Mouse (Mus musculus) heart, adult 11 months (tissue): ENCODE data around the gene Ctsll3.

Experiments
- DNase-seq: peaks from one replicate; pipeline ENCODE4 v3.0.0; 2022

The Ctsll3 gene

DNA sequence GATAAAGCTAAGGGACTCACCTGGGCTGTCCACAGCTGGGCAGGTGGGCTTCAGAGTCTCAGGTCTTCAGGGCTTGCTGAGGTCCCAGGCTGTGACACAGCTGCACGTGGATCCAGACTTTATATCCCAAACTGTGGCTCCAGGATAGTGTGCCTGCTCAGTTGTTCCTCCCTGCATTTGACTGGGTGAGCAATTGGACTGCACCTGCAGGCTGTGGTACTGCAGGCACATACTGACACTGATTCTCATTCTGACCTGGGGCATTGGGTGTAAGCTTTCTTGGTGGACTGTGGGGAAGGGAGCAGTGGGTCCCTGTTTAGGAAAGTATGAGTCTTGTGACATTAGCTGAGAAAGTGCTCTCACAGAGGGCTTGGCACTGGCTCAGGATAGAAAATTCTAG lies at the start of gene Ctsll3:
Gene Ctsll3, minus strand, starts transcription at position 101 of the 400 bp plus-strand sequence.
- DNase-seq: no peak

DNA sequence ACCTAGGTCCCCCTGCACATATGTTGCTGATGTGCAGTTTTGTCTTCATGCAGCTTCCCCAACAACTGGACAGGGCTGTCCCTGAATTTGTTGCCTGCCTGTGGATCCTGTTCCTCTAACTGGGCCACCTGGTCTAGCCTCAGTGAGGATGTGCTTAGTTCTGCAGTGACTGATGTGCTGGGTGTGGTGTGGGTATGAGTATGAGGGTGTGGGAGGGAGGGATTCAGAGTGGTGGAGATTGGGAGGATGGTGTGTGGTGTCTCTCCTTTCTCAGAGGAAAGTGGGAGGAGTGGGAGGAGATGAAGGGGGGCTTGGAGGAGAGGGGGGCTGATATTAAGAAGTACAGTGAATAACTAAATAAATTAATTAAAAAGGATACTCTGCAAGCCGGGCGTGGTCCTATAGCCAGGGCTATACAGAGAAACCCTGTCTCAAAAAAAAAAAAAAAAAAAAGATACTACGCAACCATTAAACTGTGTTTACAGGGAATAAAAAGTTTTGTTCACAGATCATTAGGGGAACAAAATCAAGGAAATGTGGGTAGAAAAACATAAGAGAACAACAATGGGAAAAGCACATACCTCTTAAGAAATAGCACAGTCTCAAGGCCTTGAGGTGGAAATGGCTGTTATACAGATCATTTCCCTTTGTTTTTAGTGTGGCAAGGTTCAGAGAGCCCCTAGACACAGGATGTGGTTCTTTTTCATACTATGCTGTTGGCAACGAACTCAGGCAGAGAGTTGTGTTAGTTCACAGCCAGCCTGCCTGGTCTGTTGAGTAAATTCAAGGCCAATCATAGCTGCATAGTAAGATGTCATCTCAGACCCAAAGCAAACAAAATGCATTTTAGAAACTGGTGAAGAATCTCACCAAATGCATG lies 45.8 kb upstream of the Ctsll3 start:
- peak; percentile 96 for DNase-seq

DNA sequence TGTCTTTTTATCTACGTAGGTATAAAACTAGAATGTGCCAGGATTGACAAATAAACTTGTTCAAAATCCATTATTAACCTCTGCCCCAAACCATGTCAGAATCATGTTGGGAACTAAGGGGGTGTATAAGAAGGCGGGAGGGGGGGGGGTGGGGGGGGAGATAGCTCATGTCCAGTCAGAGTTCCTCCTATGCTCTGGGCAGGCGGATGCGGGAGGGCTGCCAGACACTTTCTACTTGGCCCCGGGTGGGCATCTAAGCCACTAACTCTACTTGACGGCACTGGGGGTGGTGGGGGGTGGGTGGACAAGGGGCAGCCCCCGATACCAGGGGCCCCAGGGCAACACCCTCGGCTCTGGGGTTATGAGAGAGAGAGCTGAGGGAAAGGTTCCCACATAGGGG lies 40.5 kb upstream of the Ctsll3 start:
- peak; percentile 84 for DNase-seq

DNA sequence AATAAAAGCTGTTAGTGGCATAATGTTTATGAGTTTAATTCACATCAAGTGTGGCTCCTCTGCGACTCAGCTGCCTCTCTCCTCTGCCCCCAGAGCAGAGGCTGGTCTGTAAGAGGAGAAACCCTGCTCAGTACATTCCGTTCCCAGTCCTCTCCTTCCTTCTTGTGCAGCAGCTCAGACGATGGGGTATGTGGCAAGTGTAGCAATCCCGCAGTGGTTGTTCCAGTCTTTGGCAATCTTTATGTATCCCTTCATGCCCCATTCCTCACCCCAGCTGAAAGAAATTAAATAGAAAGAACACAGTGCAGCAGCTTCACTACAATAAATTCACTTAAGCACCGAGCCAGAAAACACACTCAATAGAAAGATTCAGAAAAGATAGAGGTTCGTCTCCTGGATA lies 40.1 kb upstream of the Ctsll3 start:
- DNase-seq: no peak

DNA sequence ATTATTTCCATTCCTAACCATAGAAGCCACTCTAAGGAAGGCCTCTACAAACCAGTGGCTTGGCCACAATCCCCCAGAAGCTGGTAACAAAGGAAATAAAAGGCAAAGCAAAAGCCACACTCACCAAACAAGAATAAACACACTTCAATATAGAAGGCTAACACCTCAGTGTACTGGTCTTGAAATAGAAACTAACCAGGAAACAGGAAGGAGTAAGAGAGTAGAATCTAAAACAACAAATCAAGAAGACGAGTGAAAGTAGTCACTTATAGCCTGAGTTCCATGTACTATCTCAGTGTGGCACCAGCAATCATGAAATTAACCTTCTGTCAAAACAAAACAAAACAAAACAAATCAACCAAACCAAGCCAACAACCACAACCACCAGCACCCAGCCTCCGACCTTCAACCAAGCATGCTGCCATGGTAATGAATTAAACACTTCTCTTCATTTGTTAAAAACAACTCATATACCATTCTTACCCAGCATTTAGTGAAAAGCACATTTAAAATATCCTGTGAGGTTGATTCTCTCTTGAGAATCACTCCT lies 36.8 kb upstream of the Ctsll3 start:
- DNase-seq: no peak

DNA sequence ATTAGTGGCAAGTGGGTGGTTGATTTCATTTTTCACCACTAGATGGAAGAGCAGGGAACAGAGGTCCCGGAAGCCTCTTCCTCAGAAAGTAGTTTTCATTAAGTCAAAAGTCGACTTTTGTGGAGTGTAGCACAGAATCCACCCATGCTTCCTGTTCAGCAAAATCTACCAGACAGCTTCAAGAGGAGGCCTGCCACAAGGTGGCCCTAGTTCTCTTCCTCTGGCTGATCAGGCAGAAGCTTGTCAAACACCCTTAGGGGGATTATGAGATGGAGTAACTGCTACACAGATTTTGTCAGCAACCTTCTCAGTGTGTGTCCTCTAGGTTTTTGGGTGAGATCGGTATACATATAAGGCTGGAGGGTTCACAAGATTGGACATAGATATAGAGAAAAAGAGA lies 23.4 kb upstream of the Ctsll3 start:
- peak; percentile 94 for DNase-seq

DNA sequence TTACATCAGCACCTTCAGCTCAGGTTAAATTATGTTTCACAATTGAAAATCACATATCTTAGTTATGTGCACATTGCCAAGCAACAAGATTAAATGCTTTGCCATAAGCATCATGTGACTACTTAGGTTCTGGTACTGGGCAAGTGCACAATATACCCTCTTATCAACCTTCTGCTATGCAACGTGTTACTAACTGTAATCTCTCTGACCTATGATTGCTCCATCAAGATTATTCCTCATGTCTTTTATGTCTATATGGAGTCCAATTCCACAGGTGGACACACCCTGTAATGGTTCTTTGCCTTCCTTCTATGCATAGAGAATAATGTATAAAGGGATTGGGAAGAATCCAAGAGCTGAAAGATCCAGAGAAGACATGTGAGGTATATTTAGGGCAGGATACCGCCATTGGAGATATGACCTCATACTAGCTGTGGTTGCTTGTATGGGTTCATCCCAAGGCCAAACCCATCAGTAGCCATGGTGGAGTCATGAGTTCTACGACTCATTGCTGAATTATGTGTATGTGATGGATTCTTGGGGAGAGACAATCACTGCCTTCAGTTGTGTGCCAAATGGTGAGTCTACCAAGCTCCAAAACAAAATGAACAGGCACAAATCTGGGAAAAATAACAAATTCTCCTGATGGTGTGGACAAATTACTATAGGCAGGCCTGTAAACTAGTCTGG lies 18.0 kb upstream of the Ctsll3 start:
- no peak for DNase-seq

DNA sequence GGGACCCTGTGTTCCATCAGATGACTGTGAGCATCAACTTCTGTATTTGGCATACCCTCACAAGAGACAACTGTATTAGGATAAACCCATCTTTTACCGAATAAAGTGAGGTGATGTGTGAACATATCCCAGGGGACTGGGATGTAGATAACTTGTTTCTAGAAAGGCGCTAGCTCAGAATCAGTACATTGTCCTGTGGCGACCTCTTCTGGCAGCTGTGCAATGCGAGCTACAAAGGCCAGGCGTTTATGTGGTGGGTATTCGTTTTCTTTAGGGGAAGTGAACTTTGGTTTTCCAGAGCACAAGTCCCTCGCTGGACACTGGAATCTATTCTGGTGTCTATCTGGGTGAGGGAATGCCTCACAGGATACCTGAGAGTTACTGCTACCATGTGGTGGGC lies 16.8 kb upstream of the Ctsll3 start:
- DNase-seq: no peak

DNA sequence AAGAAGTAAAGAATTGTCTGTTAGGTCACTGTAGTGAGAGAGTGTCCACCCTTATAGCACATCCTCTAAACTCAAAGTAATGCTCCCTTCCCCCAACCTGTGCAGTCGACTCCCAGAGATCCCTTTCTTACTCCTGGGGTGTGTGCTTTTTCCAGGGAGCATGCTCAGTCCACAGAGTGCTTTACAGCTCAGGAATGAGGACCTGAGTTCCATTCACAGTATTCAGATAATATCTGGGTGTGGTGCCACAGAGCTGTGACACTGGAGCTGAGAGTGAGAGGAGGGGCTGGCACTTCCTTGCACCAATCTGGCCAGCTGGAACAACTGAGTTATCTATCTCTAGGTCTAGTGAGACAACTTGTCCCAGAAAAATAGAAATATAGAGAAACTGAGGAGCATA lies 11.1 kb upstream of the Ctsll3 start:
- peak; percentile 88 for DNase-seq

DNA sequence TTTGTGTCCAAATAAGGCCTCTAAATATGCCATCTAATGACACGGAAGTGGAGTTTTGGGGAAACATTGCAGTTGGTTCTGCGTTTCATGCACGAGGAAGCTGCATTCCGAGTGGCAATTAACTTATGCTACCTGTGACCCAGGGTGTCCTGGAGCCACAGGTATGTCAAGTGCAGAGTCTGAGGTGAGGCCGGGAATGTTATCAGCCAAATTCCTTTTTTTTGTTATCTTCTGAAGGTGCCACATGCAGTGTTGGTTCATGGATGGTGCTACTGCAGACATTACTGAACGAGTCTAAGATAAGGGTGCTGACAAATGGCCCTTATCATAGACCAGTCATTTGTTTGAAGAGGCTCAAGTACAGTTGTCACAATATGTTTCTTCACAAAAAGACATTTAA lies 10.1 kb upstream of the Ctsll3 start:
- no peak for DNase-seq

DNA sequence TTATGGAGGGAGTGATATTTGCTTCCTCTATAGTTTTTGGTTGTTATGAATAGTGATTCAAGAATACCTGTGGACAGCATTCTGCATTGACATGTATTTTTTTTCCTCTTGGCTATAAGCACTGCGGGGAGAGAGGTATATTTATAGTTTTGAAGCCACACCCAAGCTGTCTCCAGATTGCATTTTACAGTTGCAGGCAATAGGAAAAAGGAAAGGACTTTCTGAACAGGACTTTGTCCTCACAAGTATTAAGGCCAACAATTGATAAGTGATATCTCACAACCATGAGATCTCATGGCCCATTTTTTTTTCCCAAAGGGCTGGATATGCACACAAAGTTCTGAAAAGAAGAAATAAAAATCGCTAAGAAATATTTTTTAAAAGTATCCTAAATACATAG lies 7.0 kb upstream of the Ctsll3 start:
- no peak for DNase-seq

DNA sequence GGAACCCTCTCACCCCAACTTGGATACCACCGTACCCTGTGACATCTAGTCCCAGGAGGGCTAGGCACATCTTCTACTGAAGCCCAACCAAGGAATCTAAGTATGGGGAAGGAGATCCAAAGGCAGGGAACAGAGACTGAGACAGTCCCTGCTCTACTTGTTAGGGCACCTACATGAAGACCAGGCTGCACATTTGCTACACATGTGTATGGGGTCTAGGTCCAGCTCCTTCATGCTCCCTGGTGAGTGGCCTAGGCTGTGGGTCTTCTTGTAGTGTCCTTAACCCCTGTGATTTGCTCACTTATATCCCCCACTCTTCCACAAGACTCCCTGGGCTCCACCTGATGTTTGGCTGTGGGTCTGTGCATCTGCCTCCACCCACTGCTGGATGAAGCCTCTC lies 13.2 kb downstream of the Ctsll3 start:
- peak; percentile 61 for DNase-seq

DNA sequence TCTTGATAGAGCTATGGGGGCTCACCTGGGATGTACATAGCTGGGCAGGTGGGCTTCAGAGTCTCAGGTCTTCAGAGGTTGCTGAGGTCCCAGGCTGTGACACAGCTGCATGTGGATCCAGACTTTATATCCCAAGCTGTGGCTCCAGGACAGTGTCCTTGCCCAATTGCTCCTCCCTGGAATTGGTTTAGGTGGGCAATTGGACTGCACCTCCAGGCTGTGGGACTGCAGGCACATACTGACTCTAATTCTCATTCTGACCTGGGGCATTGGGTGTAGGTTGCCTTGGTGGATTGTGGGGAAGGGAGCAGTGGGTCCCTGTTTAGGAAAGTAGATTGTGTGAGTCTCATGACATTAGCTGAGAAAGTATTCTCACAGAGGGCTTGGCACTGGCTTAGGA lies 16.4 kb downstream of the Ctsll3 start, which contains the start of gene BC051665:
Gene BC051665, minus strand, starts transcription at position 101 of the 400 bp plus-strand sequence.
- peak; percentile 59 for DNase-seq

DNA sequence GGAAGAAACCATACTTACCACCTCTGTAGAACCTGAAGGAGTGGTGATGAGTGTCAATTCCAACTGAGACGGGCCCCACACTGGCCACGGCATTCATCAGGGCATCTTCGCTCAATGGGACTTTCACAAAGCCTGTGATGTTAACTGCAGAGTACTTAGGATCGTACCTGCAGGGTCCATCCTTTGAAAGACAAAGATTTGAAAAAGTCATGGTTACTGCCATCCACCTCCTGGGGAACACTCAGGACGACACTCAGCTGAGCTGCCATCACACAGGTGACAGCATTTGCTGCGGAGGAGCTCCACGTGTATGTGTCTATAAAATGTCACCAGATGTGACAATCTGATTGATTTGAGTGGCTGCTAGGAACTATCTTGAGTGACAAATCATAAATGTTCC lies 19.3 kb downstream of the Ctsll3 start:
- peak; percentile 51 for DNase-seq

DNA sequence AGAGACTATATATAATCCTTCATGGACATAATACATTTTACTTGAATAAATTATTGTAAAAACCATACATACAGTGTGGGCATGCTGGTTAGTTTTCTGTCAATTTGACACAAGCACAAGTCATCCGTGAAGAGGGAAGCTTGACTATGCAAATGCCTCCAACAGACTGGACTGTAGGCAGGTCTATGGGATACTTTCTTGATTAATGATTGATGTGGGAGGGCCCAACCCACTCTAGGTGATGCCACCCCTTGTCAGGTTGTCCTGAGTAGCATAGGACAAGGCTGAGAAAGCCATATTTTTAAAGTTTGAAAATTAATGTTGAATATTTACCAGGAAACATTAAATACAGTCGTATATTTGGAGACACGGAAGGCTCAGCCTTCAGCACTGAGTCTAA lies 22.1 kb downstream of the Ctsll3 start:
- peak; percentile 24 for DNase-seq

DNA sequence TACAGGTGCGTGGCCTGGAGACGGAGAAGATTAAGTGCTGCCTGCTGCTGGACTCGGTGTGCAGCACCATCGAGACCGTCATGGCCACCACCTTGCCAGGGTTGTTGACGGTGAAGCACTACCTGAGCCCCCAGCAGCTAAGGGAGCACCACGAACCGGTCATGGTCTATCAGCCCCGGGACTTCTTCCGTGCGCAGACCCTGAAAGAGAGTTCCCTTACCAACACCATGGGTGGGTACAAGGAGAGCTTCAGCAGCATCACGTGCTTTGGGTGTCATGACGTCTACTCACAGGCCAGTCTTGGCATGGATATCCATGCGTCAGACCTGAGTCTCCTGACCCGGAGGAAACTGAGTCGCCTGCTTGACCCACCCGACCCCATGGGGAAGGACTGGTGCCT lies 41.5 kb downstream of the Ctsll3 start:
- DNase-seq: peak; percentile 90

DNA sequence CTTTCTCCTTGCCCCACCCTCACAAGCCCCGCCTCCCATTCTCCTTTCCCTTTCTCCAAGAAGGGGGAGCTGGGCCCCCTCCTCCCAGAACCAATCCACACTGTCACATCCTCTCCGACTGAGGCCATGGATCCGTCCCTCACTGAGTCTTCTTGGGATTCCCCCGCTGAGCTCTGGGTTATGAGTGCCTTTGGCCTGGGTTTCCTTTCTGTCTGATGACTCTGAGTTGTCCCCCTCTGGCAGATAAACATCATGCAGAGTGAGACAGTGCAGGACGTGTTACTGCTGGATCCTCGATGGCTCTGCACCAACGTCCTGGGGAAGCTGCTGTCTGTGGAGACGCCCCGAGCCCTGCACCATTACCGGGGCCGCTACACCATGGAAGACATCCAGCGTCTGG lies 42.3 kb downstream of the Ctsll3 start:
- DNase-seq: peak; percentile 85

DNA sequence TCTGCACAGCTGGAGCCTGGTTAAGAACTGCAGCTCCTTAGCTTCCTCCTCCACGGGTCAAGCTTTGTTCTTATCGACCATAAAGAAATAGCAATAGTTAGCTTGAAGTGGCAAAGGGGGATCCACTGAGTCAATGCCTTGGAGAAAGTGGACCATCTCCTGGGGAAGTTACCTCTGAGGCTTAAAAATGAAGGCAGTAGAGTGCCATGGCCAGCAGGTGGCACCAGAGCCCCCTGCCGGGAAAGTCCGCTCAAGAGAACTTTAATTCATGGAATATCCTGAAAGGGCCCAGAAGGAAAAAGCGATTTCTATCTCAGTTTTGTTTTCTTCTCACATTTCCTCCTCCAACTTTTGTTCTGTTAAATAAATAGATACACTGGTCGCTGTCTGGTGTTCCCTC lies 43.5 kb downstream of the Ctsll3 start:
- peak; percentile 88 for DNase-seq

DNA sequence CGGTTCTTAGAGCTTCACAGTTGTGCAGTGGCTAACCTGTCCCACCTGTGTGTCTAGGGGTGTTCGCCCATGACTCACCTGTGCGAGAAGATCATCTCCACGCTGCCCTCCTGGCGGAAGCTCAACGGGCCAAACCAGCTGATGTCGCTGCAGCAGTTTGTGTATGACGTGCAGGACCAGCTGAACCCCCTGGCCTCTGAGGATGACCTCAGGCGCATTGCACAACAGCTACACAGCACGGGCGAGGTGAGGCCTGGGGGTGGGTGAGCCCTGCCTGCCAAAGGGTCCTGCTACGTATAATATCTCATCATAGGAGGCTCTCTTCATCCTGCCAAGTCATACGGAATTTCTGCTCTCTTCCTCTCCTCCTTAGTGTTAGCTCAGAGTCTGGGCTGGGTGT lies 45.4 kb downstream of the Ctsll3 start:
- DNase-seq: peak; percentile 79

DNA sequence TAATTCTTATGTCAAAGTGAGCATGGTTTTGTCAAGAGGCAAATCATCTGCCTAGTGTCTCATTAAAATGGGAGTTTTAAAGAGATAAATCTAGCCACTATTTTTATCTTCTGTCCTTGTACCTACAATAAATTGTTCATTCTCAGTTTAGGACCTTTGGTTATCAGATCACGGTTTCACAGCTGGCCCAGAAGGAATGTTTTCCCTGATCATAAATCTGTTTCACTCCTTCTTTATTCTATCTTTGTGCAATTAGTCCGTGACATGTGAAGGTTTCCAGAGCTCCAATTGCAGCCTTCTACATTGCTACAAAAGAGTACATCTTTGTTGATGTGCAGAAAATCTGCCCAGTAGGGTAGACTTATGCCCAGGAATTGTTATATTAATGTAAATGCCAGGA lies 47.4 kb downstream of the Ctsll3 start:
- DNase-seq: peak; percentile 52

DNA sequence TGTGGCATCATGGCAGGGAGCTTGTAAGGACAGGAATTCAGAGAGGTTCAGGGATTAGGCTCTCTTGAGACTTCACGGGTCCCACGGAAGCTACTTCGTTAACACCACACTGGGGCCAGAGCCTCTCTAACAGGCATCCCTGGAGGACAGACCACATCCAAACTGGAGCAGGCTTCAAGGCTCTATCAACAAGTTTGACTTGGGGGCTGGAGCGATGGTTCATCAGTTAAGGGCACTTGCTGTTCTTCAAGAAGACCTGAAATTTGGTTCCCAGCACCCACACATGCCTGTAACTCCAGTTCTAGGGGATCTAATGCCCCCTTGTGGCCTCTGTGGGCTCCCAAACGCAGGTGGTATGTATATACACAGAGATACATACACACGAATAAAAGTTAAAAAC lies 49.4 kb downstream of the Ctsll3 start:
- DNase-seq: peak; percentile 82

DNA sequence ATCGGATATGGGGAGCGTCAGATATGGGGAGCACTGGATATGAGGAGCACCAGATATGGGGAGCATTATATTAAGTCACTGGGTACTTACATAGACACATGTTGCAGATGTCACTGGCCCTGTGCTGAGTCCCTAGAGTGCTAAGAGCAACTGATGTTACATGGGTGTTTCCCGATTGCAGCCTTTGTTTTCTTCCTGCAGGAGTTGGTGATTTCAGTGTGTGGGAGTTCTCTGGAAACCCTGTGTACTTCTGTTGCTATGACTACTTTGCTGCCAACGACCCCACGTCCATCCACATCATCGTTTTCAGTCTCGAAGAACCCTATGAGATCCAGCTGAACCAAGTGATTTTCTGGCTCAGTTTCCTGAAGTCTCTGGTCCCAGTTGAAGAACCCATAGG lies 51.7 kb downstream of the Ctsll3 start:
- DNase-seq: peak; percentile 78

DNA sequence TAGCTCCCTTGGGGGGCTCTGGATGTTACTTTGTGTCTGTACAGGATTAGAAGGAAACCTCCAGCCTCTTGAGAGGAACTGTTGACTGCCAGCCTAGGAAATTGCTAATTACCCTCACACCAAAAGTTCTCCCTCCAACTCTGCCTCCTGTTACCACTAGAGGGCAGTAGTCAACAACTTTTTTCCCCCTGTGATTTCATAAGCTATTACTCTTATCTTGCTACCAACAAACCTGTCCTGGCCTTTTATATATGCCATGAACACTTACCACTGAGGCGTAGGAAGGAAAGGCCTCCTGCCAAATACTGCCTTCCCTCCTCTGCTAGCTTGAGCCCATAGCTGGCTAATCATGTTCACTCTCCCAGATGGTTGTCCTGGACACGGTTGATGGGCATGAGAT lies 54.1 kb downstream of the Ctsll3 start:
- no peak for DNase-seq
